Mouse (Mus musculus): ENCODE results near the gene Atp6v1a. TPM values are rescaled to one million over a fixed set of nuclear protein-coding genes. Genes with fewer than 3 reads are reported as not detected.
A peak's percentile ranks its signal among the peaks of the same experiment; 100 is the strongest.

Atp6v1a gene
- total RNA-seq, 1 experiment from 2014 or later: 49.7 TPM

- no peak for ATAC-seq (ENCODE audit: extremely low read depth, insufficient number of reproducible peaks, low FRiP score, poor library complexity, severe bottlenecking)
Measured at GRCm38 (mm10) chr16:44101181-44101710, 38.3 kb downstream of the Atp6v1a start.

GRCm38 (mm10) chr16:44099377-44099776 is 40.1 kb downstream of the Atp6v1a start:
- ATAC-seq (ENCODE audit: extremely low read depth, insufficient number of reproducible peaks, low FRiP score, poor library complexity, severe bottlenecking): no peak

GRCm38 (mm10) chr16:44087650-44088049 is 51.9 kb downstream of the Atp6v1a start:
- no peak for ATAC-seq (ENCODE audit: extremely low read depth, insufficient number of reproducible peaks, low FRiP score, poor library complexity, severe bottlenecking)

GRCm38 (mm10) chr16:44063025-44063894 is 76.2 kb downstream of the Atp6v1a start, which contains the start of gene Gramd1c:
Gene Gramd1c (minus strand): TSS chr16:44063345.
- peak; percentile 50; the same call in 1 of the 2 replicates for ATAC-seq (ENCODE audit: extremely low read depth, insufficient number of reproducible peaks, low FRiP score, poor library complexity, severe bottlenecking)

GRCm38 (mm10) chr16:44061341-44061740 is 78.2 kb downstream of the Atp6v1a start:
- no peak for ATAC-seq (ENCODE audit: extremely low read depth, insufficient number of reproducible peaks, low FRiP score, poor library complexity, severe bottlenecking)

- no peak for ATAC-seq (ENCODE audit: extremely low read depth, insufficient number of reproducible peaks, low FRiP score, poor library complexity, severe bottlenecking)
Measured at GRCm38 (mm10) chr16:44060604-44061286, 78.8 kb downstream of the Atp6v1a start.

- ATAC-seq (ENCODE audit: extremely low read depth, insufficient number of reproducible peaks, low FRiP score, poor library complexity, severe bottlenecking): peak; percentile 58; the same call in 1 of the 2 replicates
Measured at GRCm38 (mm10) chr16:44058745-44059144, 80.8 kb downstream of the Atp6v1a start.

- ATAC-seq (ENCODE audit: extremely low read depth, insufficient number of reproducible peaks, low FRiP score, poor library complexity, severe bottlenecking): no peak
Measured at GRCm38 (mm10) chr16:44055766-44056165, 83.7 kb downstream of the Atp6v1a start.

GRCm38 (mm10) chr16:44053265-44053664 is 86.2 kb downstream of the Atp6v1a start:
- ATAC-seq (ENCODE audit: extremely low read depth, insufficient number of reproducible peaks, low FRiP score, poor library complexity, severe bottlenecking): no peak

- no peak for ATAC-seq (ENCODE audit: extremely low read depth, insufficient number of reproducible peaks, low FRiP score, poor library complexity, severe bottlenecking)
Measured at GRCm38 (mm10) chr16:44052390-44052789, 87.1 kb downstream of the Atp6v1a start.

- ATAC-seq (ENCODE audit: extremely low read depth, insufficient number of reproducible peaks, low FRiP score, poor library complexity, severe bottlenecking): no peak
Measured at GRCm38 (mm10) chr16:44050139-44050538, 89.4 kb downstream of the Atp6v1a start.

- ATAC-seq (ENCODE audit: extremely low read depth, insufficient number of reproducible peaks, low FRiP score, poor library complexity, severe bottlenecking): no peak
Measured at GRCm38 (mm10) chr16:44039112-44039511, 100.4 kb downstream of the Atp6v1a start.

Other genes starting within 250 kb of the Atp6v1a start
- 8.3 and 12.4 TPM in 2 replicates for gene Ccdc191, start 249.9 kb downstream of the Atp6v1a start, total RNA-seq (2017)
- gene Qtrt2, start 212.9 kb downstream of the Atp6v1a start, total RNA-seq (2017): 17.3 and 21.6 TPM in 2 replicates
- gene Zdhhc23, start 159.9 kb downstream of the Atp6v1a start, total RNA-seq (2017): 5.1 and 5.2 TPM in 2 replicates
- gene Gramd1c, start 76.4 kb downstream of the Atp6v1a start, total RNA-seq (2017): 3.1 and 4.5 TPM in 2 replicates
- gene Naa50, start 125 bp upstream of the Atp6v1a start, total RNA-seq (2017): 26.7 and 29.3 TPM in 2 replicates
- 33.9 and 38.1 TPM in 2 replicates for gene Usf3, start 33.5 kb upstream of the Atp6v1a start, total RNA-seq (2017)
- 20.4 and 30.5 TPM in 2 replicates for gene Sidt1, start 193.5 kb upstream of the Atp6v1a start, total RNA-seq (2017)
- gene Spice1, start 207.4 kb upstream of the Atp6v1a start, total RNA-seq (2017): 26.8 and 30.1 TPM in 2 replicates